Mouse (Mus musculus): ENCODE measurements around the gene Fitm2.

DNA sequence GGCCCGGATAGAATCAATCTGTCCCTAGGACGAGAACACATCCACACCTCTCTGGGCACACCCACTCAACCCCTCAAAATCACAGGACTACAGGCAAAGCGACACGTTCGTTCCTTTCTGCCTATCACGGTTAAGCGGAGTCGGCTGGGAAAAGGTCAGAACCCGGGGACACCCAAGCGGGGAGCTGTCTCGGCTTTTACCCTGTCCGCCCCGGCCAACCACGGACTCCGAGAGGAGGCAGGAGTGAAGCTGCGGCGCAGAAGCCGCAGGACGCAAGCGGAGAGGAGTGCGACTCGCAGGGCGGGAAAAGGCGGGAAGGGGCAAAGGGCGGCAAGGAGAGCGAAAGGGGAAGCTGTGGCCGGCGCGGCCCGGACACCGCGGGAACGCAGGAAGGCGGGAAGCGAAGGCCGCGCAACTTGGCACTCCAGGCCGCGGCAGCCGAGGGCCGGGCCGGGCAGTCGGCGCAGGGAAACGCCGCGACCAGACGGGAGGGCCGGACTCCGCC lies 53.5 kb downstream of the Fitm2 start:
- TF ChIP-seq CTCF (IDR thresholded peaks at IDR 0.05; ENCODE audit: borderline replicate concordance, extremely low read depth, insufficient read depth, insufficient read length) (no peak), POLR2A (IDR thresholded peaks at IDR 0.05; ENCODE audit: borderline replicate concordance, extremely low read depth, insufficient read depth, insufficient read length, poor library complexity, severe bottlenecking) (no peak)

All from brain, embryonic 14.5 days (tissue).